Mouse (Mus musculus) liver, embryonic 11.5 days (tissue): ENCODE results near the gene Shd. TPM values are rescaled to one million over a fixed set of nuclear protein-coding genes. Genes with fewer than 3 reads are reported as not detected.
A peak's percentile ranks its signal among the peaks of the same experiment; 100 is the strongest.

Experiments used
- ATAC-seq: fragments of 200-750 bp; cut with Nextera tagmentation; replicated peaks from 2 replicates; pipeline ENCODE4 v1.8.0; 2017; ENCODE audit warnings: moderate number of reproducible peaks, mild to moderate bottlenecking, moderate TSS enrichment, moderate library complexity; ENCODE audit not compliant: low FRiP score
- DNase-seq: peaks from one replicate; pipeline ENCODE4 v3.0.0-alpha.2; 2017; ENCODE audit warnings: low spot score
- H3K27ac ChIP-seq: fragments of 300-500 bp; sonication (generic); 2 replicates; pipeline ENCODE4 v1.5.1; 2014; ENCODE audit warnings: mild to moderate bottlenecking, low read depth, low read length, control low read depth
- H3K27me3 ChIP-seq: fragments of 300-500 bp; sonication (generic); replicated peaks from 2 replicates; pipeline ENCODE4 v1.6.1; 2014; ENCODE audit warnings: low read length, mixed read lengths; ENCODE audit not compliant: control insufficient read depth, insufficient read depth
- H3K36me3 ChIP-seq: fragments of 300-500 bp; sonication (generic); 2 replicates; pipeline ENCODE4 v1.6.1; 2014; ENCODE audit warnings: mild to moderate bottlenecking, low read length, moderate library complexity, mixed read lengths; ENCODE audit not compliant: control insufficient read depth, insufficient read depth
- H3K4me1 ChIP-seq: fragments of 300-500 bp; sonication (generic); replicated peaks from 2 replicates; pipeline ENCODE4 v1.6.1; 2014; ENCODE audit warnings: low read length, mixed read lengths; ENCODE audit not compliant: control insufficient read depth, insufficient read depth
- H3K4me2 ChIP-seq: fragments of 300-500 bp; sonication (generic); 2 replicates; pipeline ENCODE4 v1.6.1; 2014; ENCODE audit warnings: mild to moderate bottlenecking, control low read depth, moderate library complexity
- H3K4me3 ChIP-seq: fragments of 300-500 bp; sonication (generic); 2 replicates; pipeline ENCODE4 v1.5.1; 2014; ENCODE audit warnings: low read depth, low read length, control low read depth
- H3K9ac ChIP-seq: fragments of 300-500 bp; sonication (generic); 2 replicates; pipeline ENCODE4 v1.6.1; 2014; ENCODE audit warnings: low read depth, low read length, control low read depth
- H3K9me3 ChIP-seq: fragments of 300-500 bp; sonication (generic); 2 replicates; pipeline ENCODE4 v1.6.1; 2016; ENCODE audit warnings: low read length, inconsistent platforms, mixed read lengths; ENCODE audit not compliant: control insufficient read depth
- WGBS: fragments of 180-500 bp; shearing (Covaris S2); extraction: QIAGEN DNeasy Blood & Tissue Kit; methylation state at CpG from one replicate; pipeline ENCODE4 v1.1.7; 2014; 5-methylcytosine and 5-hydroxymethylcytosine counted together
- polyA plus RNA-seq: library from polyadenylated mRNA; unstranded; fragments of >200 nt; fragmentation: Nextera tagmentation; extraction: Ambion mirVana; gene quantifications from 2 replicates; pipeline ENCODE4 v1.2.1, GENCODE M21; 2014

The Shd gene
- polyA plus RNA-seq, 1 experiment from 2014 or later: 2.5 TPM

- peaks cover 33% of the 10 kb centered on the region; the same call in 1 of the 2 replicates for H3K36me3 ChIP-seq
- no peak overlapping the region for H3K4me2 ChIP-seq
- ATAC-seq: no peak
- no peak overlapping the region for H3K9ac ChIP-seq
- no peaks in the 10 kb centered on the region for H3K9me3 ChIP-seq
- H3K4me3 ChIP-seq: no peak overlapping the region
- H3K27ac ChIP-seq: no peak overlapping the region
- peaks cover 8% of the 10 kb centered on the region for H3K4me1 ChIP-seq
- DNase-seq: no peak
- 86% methylated on average over 10 of the region's 10 CpGs for WGBS
- H3K27me3 ChIP-seq: peaks cover 4% of the 10 kb centered on the region
Measured at GRCm38 (mm10) chr17:55964496-55964895, 5.8 kb upstream of the Shd start.

DNA sequence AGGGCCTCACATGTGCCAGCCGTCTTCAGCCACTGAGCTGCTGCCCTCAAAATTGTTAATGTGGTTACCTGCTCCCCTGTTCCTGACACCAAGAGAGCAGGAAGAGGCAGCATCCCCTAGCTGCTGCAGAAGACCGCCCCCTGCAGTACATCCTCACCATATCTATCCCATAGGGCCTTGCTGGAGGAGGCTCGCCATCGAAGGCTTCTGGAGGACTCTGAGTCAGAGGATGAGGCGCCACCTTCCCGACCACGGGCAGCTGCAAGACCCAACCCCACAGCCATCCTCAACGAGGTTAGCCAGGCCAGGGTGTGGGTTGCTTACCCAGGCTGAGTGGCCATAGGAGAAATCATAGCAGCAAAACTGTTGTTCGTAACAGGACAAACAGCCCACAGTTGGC is 5.3 kb upstream of the Shd start:
- H3K27ac ChIP-seq: no peak overlapping the region

DNA sequence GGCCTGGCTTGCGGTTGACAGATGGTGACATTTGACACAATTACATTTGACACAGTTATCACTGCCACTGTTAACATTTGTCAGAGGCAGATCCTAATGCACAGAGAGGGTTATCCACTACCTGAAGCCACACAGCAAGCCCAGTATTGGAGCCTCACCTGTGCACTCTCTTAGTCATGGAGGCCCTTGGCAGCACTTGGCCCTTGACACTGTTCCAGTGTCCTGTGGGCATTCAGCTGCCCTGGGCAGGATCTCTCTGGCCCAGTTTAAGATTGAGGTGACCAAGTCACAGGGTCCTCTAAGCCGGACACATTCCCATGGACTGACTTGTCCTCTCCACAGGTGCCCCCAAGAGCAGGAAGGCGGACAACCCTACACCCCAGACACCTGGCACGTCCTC is 3.1 kb upstream of the Shd start:
- peaks cover 27% of the 10 kb centered on the region; the same call in 1 of the 2 replicates for H3K36me3 ChIP-seq

More for the DNA sequence above, 5.3 kb upstream of the Shd start:
- Histone ChIP-seq H3K9ac (no peak overlapping the region), H3K27me3 (peaks cover 9% of the 10 kb centered on the region), H3K36me3 (peaks cover 33% of the 10 kb centered on the region; the same call in 1 of the 2 replicates), H3K4me3 (no peak overlapping the region), H3K4me1 (peaks cover 3% of the 10 kb centered on the region), H3K4me2 (no peak overlapping the region), H3K9me3 (no peaks in the 10 kb centered on the region)
- WGBS: 81% methylated on average over 9 of the region's 9 CpGs
- DNase-seq (no peak), ATAC-seq (no peak)

GRCm38 (mm10) chr17:55968210-55968609 is 2.1 kb upstream of the Shd start:
- DNase-seq (no peak), ATAC-seq (no peak)
- no peak overlapping the region for H3K4me2 ChIP-seq
- H3K9ac ChIP-seq: no peak overlapping the region
- H3K27ac ChIP-seq: no peak overlapping the region
- peaks cover 25% of the 10 kb centered on the region; the same call in 1 of the 2 replicates for H3K36me3 ChIP-seq
- H3K27me3 ChIP-seq: peaks cover 38% of the 10 kb centered on the region
- H3K9me3 ChIP-seq: no peaks in the 10 kb centered on the region
- no peaks in the 10 kb centered on the region for H3K4me1 ChIP-seq
- WGBS: 64% methylated on average over 7 of the region's 7 CpGs
- no peak overlapping the region for H3K4me3 ChIP-seq

More for the DNA sequence above, 3.1 kb upstream of the Shd start:
- H3K4me2 ChIP-seq: no peak overlapping the region
- no peaks in the 10 kb centered on the region for H3K9me3 ChIP-seq
- 86% methylated on average over 4 of the region's 4 CpGs for WGBS
- no peak for ATAC-seq
- no peaks in the 10 kb centered on the region for H3K4me1 ChIP-seq
- no peak overlapping the region for H3K9ac ChIP-seq
- no peak overlapping the region for H3K27ac ChIP-seq
- peaks cover 29% of the 10 kb centered on the region for H3K27me3 ChIP-seq
- no peak overlapping the region for H3K4me3 ChIP-seq
- DNase-seq: no peak

GRCm38 (mm10) chr17:55969560-55969959 is 707 bp upstream of the Shd start:
- DNase-seq (no peak), ATAC-seq (no peak)
- peaks cover 21% of the 10 kb centered on the region; the same call in 1 of the 2 replicates for H3K36me3 ChIP-seq
- H3K27me3 ChIP-seq: peaks cover 41% of the 10 kb centered on the region
- no peak overlapping the region for H3K9ac ChIP-seq
- no peak overlapping the region for H3K4me2 ChIP-seq
- no peaks in the 10 kb centered on the region for H3K9me3 ChIP-seq
- H3K4me3 ChIP-seq: no peak overlapping the region
- no peaks in the 10 kb centered on the region for H3K4me1 ChIP-seq
- 51% methylated on average over 14 of the region's 14 CpGs for WGBS
- H3K27ac ChIP-seq: no peak overlapping the region

- WGBS: 30% methylated on average over 22 of the region's 22 CpGs
- no peak for ATAC-seq
- Histone ChIP-seq H3K27me3 (peaks cover 41% of the 10 kb centered on the region), H3K4me1 (no peaks in the 10 kb centered on the region), H3K9ac (no peak overlapping the region), H3K9me3 (no peaks in the 10 kb centered on the region), H3K36me3 (peaks cover 12% of the 10 kb centered on the region; the same call in 1 of the 2 replicates), H3K4me2 (peak overlapping the region; percentile 75; the same call in 1 of the 2 replicates), H3K4me3 (no peak overlapping the region), H3K27ac (no peak overlapping the region)
- DNase-seq: no peak
Measured at GRCm38 (mm10) chr17:55971453-55971852, 1.2 kb downstream of the Shd start.

DNA sequence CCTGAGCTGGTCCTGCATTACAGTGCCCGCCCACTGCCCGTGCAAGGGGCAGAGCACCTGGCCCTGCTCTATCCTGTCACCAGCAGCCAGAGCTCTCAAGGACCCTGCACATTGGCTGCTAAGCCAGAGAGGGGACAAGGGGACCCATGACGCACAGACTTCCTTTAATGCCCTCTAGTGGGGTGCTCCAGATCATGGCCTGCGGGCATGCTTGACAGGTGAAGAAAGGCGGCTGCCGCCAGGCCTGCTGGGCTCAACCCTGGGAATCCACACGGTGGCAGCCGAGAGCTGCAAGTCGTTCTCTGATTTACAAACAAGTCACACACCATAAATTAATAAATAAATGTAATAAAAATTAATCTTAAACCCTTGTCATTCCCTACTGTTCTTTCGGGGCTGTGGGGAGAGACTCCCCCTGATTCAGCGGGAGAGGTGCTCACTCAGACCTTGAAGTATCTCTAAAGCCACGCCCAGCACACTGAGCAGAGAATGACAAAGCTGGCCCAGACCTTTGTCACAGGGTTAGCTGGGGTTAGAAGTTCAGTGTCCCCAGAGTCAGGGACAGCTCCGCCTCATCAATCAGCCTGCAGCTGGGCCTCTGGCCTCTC is 6.1 kb downstream of the Shd start:
- WGBS: 17% methylated on average over 13 of the region's 13 CpGs
- H3K9me3 ChIP-seq: no peaks in the 10 kb centered on the region
- no peak overlapping the region for H3K4me2 ChIP-seq
- H3K27me3 ChIP-seq: peaks cover 19% of the 10 kb centered on the region
- peak; percentile 68 for DNase-seq
- no peaks in the 10 kb centered on the region for H3K36me3 ChIP-seq
- peak; percentile 53 for ATAC-seq
- H3K9ac ChIP-seq: no peak overlapping the region
- no peak overlapping the region for H3K4me3 ChIP-seq
- H3K27ac ChIP-seq: no peak overlapping the region
- H3K4me1 ChIP-seq: no peaks in the 10 kb centered on the region

DNA sequence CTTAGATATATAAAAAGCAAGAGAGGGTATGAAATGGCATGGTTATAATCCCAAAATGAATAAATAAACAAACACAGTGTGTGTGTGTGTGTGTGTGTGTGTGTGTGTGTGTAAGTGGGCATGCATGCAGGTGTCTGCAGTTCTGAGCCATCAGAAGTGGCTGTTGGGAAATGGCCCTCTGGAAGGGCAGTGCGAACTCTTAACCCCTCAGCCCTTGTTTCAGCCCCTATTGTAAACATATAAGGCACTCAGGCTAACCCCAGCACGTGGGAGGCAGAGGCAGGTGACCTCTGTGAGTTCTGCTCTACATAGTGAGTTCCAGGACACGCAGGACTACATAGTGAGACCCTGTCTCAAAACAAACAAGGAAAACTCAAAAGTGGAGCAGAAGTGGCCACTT is 7.0 kb downstream of the Shd start:
- WGBS: 48% methylated on average over 3 of the region's 3 CpGs
- peaks cover 12% of the 10 kb centered on the region for H3K27me3 ChIP-seq
- H3K9ac ChIP-seq: no peak overlapping the region
- no peaks in the 10 kb centered on the region for H3K9me3 ChIP-seq
- H3K4me1 ChIP-seq: no peaks in the 10 kb centered on the region
- H3K27ac ChIP-seq: no peak overlapping the region
- no peak overlapping the region for H3K4me2 ChIP-seq
- H3K36me3 ChIP-seq: no peaks in the 10 kb centered on the region
- DNase-seq: no peak
- H3K4me3 ChIP-seq: no peak overlapping the region
- no peak for ATAC-seq
